Mouse (Mus musculus): ENCODE data around the gene Slc30a6.
"Not testable (repeated sequence)": the region's sequence is repeated elsewhere in the genome, so short reads cannot be mapped to it uniquely, and the experiment has no call there.

The Slc30a6 gene

GRCm38 (mm10) chr17:74453928-74454327 lies 58.5 kb downstream of the Slc30a6 start:
- no peak for DNase-seq

- no peak for DNase-seq
Observed at GRCm38 (mm10) chr17:74454660-74455059, 59.3 kb downstream of the Slc30a6 start.

GRCm38 (mm10) chr17:74455426-74455825 lies 60.0 kb downstream of the Slc30a6 start:
- no peak for DNase-seq

GRCm38 (mm10) chr17:74456825-74457224 lies 61.4 kb downstream of the Slc30a6 start:
- no peak for DNase-seq

GRCm38 (mm10) chr17:74457972-74458677 lies 62.7 kb downstream of the Slc30a6 start:
- DNase-seq = no peak

- DNase-seq = no peak
Observed at GRCm38 (mm10) chr17:74458711-74459408, 63.5 kb downstream of the Slc30a6 start, which contains the start of gene Nlrc4. Gene Nlrc4, minus strand, starts transcription at chr17:74459142.

- no peak for DNase-seq
Observed at GRCm38 (mm10) chr17:74463510-74463909, 68.1 kb downstream of the Slc30a6 start.

GRCm38 (mm10) chr17:74467981-74468380 lies 72.6 kb downstream of the Slc30a6 start:
- not testable (repeated sequence) for DNase-seq

GRCm38 (mm10) chr17:74470133-74470532 lies 74.7 kb downstream of the Slc30a6 start:
- DNase-seq = not testable (repeated sequence)

Data from cerebellum, postnatal 25 days (tissue).